In genomic region chr7:25180512-25180911, GRCm38 (mm10) we compare ENCODE assay signal across 10 mouse cellular contexts. TPM values are rescaled to one million over a fixed set of nuclear protein-coding genes. Genes with fewer than 3 reads are reported as not detected.
DNase-seq lines count a peak whose midpoint lies in the region; ATAC-seq and TF ChIP-seq lines count a peak whose summit lies in the region.
"Had no signal": no experiment of that assay in that cellular context is flagged by ENCODE, and none has a peak within 500 bp of the region (broad histone marks: within the 10 kb centered on the region; RNA-seq: fewer than 3 reads in every experiment).

No protein-coding gene starts in this region.

- H3K4me2 ChIP-seq in forebrain, embryonic 13.5 days: peak overlapping the region; percentile 75
- H3K4me2 ChIP-seq in neural tube, embryonic 13.5 days: peak overlapping the region; percentile 76

- 4% methylated on average over 6 of the region's 6 CpGs for WGBS in forebrain, embryonic 13.5 days
- WGBS in limb, embryonic 10.5 days: 6% methylated on average over 6 of the region's 6 CpGs
- WGBS in neural tube, embryonic 13.5 days: 1% methylated on average over 6 of the region's 6 CpGs

- no peak for ATAC-seq in forebrain, embryonic 13.5 days
- ATAC-seq in neural tube, embryonic 13.5 days (ENCODE audit: low read depth): no peak

- peaks cover 49% of the 10 kb centered on the region for H3K4me1 ChIP-seq in forebrain, embryonic 13.5 days
- H3K4me1 ChIP-seq in limb, embryonic 10.5 days: peaks cover 36% of the 10 kb centered on the region
- peaks cover 54% of the 10 kb centered on the region for H3K4me1 ChIP-seq in neural tube, embryonic 13.5 days (replicated peaks)

- no peak for DNase-seq in layer of hippocampus, adult 2 months (ENCODE audit: low spot score in 2 of 2)
- DNase-seq in layer of hippocampus, postnatal 14 days (ENCODE audit: low spot score in 2 of 2): no peak
- DNase-seq in limb, embryonic 10.5 days (ENCODE audit: low spot score): no peak
- DNase-seq in heart, postnatal 4 days: no peak
- no peak for DNase-seq in heart, postnatal 25 days (ENCODE audit: low spot score)
- no peak for DNase-seq in adipocyte (ENCODE audit: low spot score)
- DNase-seq: kidney, postnatal 14 days had no signal

- H3K4me3 ChIP-seq in layer of hippocampus, adult 2 months: no peak overlapping the region
- H3K4me3 ChIP-seq in forebrain, embryonic 13.5 days: peak overlapping the region; percentile 67
- peak overlapping the region; percentile 71; the same call in 1 of the 2 replicates for H3K4me3 ChIP-seq in limb, embryonic 10.5 days
- peak overlapping the region; percentile 70 for H3K4me3 ChIP-seq in neural tube, embryonic 13.5 days

- TF ChIP-seq CTCF in layer of hippocampus, adult 2 months (conservative IDR thresholded peaks at IDR 0.05): no peak

- intact Hi-C loops in heart, postnatal 25 days (cut with DNase I): no loop called here

- no peaks in the 10 kb centered on the region for H3K9me3 ChIP-seq in forebrain, embryonic 13.5 days (replicated peaks)
- no peaks in the 10 kb centered on the region for H3K9me3 ChIP-seq in limb, embryonic 10.5 days (replicated peaks)
- H3K9me3 ChIP-seq in neural tube, embryonic 13.5 days: no peaks in the 10 kb centered on the region

- no peaks in the 10 kb centered on the region for H3K36me3 ChIP-seq in forebrain, embryonic 13.5 days (ENCODE audit: poor library complexity, severe bottlenecking)
- H3K36me3 ChIP-seq in limb, embryonic 10.5 days: no peaks in the 10 kb centered on the region
- H3K36me3 ChIP-seq in neural tube, embryonic 13.5 days: no peaks in the 10 kb centered on the region

- peaks cover 60% of the 10 kb centered on the region for H3K27me3 ChIP-seq in forebrain, embryonic 13.5 days
- peaks cover 100% of the 10 kb centered on the region for H3K27me3 ChIP-seq in limb, embryonic 10.5 days (ENCODE audit: low read depth, poor library complexity, severe bottlenecking)
- H3K27me3 ChIP-seq in neural tube, embryonic 13.5 days: peaks cover 46% of the 10 kb centered on the region

- H3K27ac ChIP-seq in layer of hippocampus, adult 2 months: peak overlapping the region; percentile 94; the same call in 1 of the 2 replicates
- H3K27ac ChIP-seq in forebrain, embryonic 13.5 days: peak overlapping the region; percentile 99
- H3K27ac ChIP-seq in limb, embryonic 10.5 days: no peak overlapping the region
- peak overlapping the region; percentile 99 for H3K27ac ChIP-seq in neural tube, embryonic 13.5 days (replicated peaks)
- H3K27ac ChIP-seq: stomach, postnatal 0 days had no signal

- peak overlapping the region; percentile 92 for H3K9ac ChIP-seq in forebrain, embryonic 13.5 days
- H3K9ac ChIP-seq in neural tube, embryonic 13.5 days: peak overlapping the region; percentile 99

RNA-seq across cellular contexts. Expression of gene Pou2f2, which starts 1.0 kb away (rescaled TPM):
- total RNA-seq in layer of hippocampus, adult 2 months (2021): 1 to 10 TPM; 8.2 to 8.5 TPM
- total RNA-seq in layer of hippocampus, postnatal 14 days (2021): 10 to 100 TPM; 10.1 to 11.4 TPM
- polyA plus RNA-seq in forebrain, embryonic 13.5 days (2015; fragmentation: Nextera tagmentation; extraction: Ambion mirVana): 21.9 and 22.2 TPM in 2 replicates
- polyA plus RNA-seq in limb, embryonic 10.5 days (2016; fragmentation: Nextera tagmentation; extraction: Ambion mirVana): 3.3 and 4.1 TPM in 2 replicates
- polyA plus RNA-seq in neural tube, embryonic 13.5 days (2015; fragmentation: Nextera tagmentation; extraction: Ambion mirVana): 28.0 and 29.4 TPM in 2 replicates
- total RNA-seq in heart, postnatal 4 days (2021): under 1 TPM; 0.36 to 0.79 TPM
- under 1 TPM; 0.60 to 0.61 TPM for total RNA-seq in heart, postnatal 25 days (2021)

RNA-seq across cellular contexts. Expression of gene Dedd2, which starts 39.9 kb away (rescaled TPM):
- 10 to 100 TPM; 23.7 to 24.1 TPM for total RNA-seq in layer of hippocampus, adult 2 months (2021)
- 10 to 100 TPM; 24.9 to 25.6 TPM for total RNA-seq in layer of hippocampus, postnatal 14 days (2021)
- polyA plus RNA-seq in forebrain, embryonic 13.5 days (2015; fragmentation: Nextera tagmentation; extraction: Ambion mirVana): 11.0 and 12.5 TPM in 2 replicates
- polyA plus RNA-seq in limb, embryonic 10.5 days (2016; fragmentation: Nextera tagmentation; extraction: Ambion mirVana): 10.5 and 11.5 TPM in 2 replicates
- polyA plus RNA-seq in neural tube, embryonic 13.5 days (2015; fragmentation: Nextera tagmentation; extraction: Ambion mirVana): 16.6 and 17.7 TPM in 2 replicates
- 1 to 10 TPM; 7.2 to 9.6 TPM for total RNA-seq in heart, postnatal 4 days (2021)
- 10 to 100 TPM; 13.6 to 20.2 TPM for total RNA-seq in heart, postnatal 25 days (2021)

RNA-seq across cellular contexts. Expression of gene Zfp526, which starts 40.7 kb away (rescaled TPM):
- total RNA-seq in layer of hippocampus, adult 2 months (2021): 10 to 100 TPM; 10.5 to 12.7 TPM
- 10 to 100 TPM in 1 of 2 experiments, 1 to 10 TPM in 1; 9.0 to 10.2 TPM for total RNA-seq in layer of hippocampus, postnatal 14 days (2021)
- polyA plus RNA-seq in forebrain, embryonic 13.5 days (2015; fragmentation: Nextera tagmentation; extraction: Ambion mirVana): 2.0 and 2.1 TPM in 2 replicates
- 3.1 and 3.3 TPM in 2 replicates for polyA plus RNA-seq in limb, embryonic 10.5 days (2016; fragmentation: Nextera tagmentation; extraction: Ambion mirVana)
- 2.0 and 2.1 TPM in 2 replicates for polyA plus RNA-seq in neural tube, embryonic 13.5 days (2015; fragmentation: Nextera tagmentation; extraction: Ambion mirVana)
- total RNA-seq in heart, postnatal 4 days (2021): 10 to 100 TPM in 1 of 2 experiments, 1 to 10 TPM in 1; 9.9 to 10.2 TPM
- total RNA-seq in heart, postnatal 25 days (2021): 1 to 10 TPM; 8.0 to 9.1 TPM

RNA-seq across cellular contexts. Expression of gene Gsk3a, which starts 57.1 kb away (rescaled TPM):
- 100 to 1,000 TPM; 206 to 220 TPM for total RNA-seq in layer of hippocampus, adult 2 months (2021)
- total RNA-seq in layer of hippocampus, postnatal 14 days (2021): 100 to 1,000 TPM; 184 to 190 TPM
- polyA plus RNA-seq in forebrain, embryonic 13.5 days (2015; fragmentation: Nextera tagmentation; extraction: Ambion mirVana): 11.2 and 12.9 TPM in 2 replicates
- 11.7 and 12.0 TPM in 2 replicates for polyA plus RNA-seq in limb, embryonic 10.5 days (2016; fragmentation: Nextera tagmentation; extraction: Ambion mirVana)
- 16.5 and 16.8 TPM in 2 replicates for polyA plus RNA-seq in neural tube, embryonic 13.5 days (2015; fragmentation: Nextera tagmentation; extraction: Ambion mirVana)
- 10 to 100 TPM; 68.2 to 70.9 TPM for total RNA-seq in heart, postnatal 4 days (2021)
- 10 to 100 TPM; 62.6 to 64.6 TPM for total RNA-seq in heart, postnatal 25 days (2021)

Comparison
In these comparisons a context has a peak if more than half of its experiments do, and no peak if none do; other contexts are left out.
1. RNA of gene Pou2f2, which starts 1.0 kb away (total RNA-seq): 10.1 to 11.4 TPM in layer of hippocampus, postnatal 14 days and 8.2 to 8.5 TPM in layer of hippocampus, adult 2 months; 0.36 to 0.79 TPM in heart, postnatal 4 days and 0.60 to 0.61 TPM in heart, postnatal 25 days; every median in the first group is over 4 times any median in the second.